ENCODE assay signal across 28 mouse cellular contexts in the genomic region with DNA sequence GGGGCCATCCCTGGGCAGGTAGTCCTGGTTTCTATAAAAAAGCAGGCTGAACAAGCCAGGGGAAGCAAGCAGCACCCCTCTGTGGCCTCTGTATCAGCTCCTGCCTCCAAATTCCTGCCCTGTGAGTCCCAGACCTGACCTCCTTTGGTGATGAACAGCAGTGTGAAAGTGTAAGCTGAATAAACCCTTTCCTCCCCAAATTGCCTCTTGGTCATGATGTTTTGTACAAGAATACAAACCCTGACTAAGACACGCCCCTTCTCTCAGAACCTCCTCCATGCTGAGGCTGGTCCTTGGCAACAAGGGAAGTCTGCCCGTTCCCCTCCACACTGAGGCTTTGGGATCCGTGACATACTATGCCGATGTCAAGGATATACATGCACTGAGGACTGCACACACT.
A peak's percentile ranks its signal among the peaks of the same experiment; 100 is the strongest.
DNase-seq lines count a peak whose midpoint lies in the region; ATAC-seq and TF ChIP-seq lines count a peak whose summit lies in the region.
"Had no signal": no experiment of that assay in that cellular context is flagged by ENCODE, and none has a peak within 500 bp of the region (broad histone marks: within the 10 kb centered on the region; RNA-seq: fewer than 3 reads in every experiment).

No protein-coding gene starts in this region.

- no peaks in the 10 kb centered on the region for H3K36me3 ChIP-seq in ES-Bruce4 (ENCODE audit: control insufficient read depth, insufficient read depth, low read length, poor library complexity, severe bottlenecking)
- no peaks in the 10 kb centered on the region for H3K36me3 ChIP-seq in ES-E14 (ENCODE audit: control insufficient read depth, insufficient read depth, low read length, poor library complexity, severe bottlenecking)
- H3K36me3 ChIP-seq in stomach, embryonic 16.5 days (ENCODE audit: control insufficient read depth, insufficient read depth, low read length): no peaks in the 10 kb centered on the region
- H3K36me3 ChIP-seq in midbrain, embryonic 15.5 days (replicated peaks): no peaks in the 10 kb centered on the region
- H3K36me3 ChIP-seq: embryonic facial prominence, embryonic 12.5 days; embryonic facial prominence, embryonic 15.5 days; G1E; heart, embryonic 13.5 days had no signal

- H3K27ac ChIP-seq in ES-Bruce4 (ENCODE audit: insufficient read depth, low read length) (peak overlapping the region; percentile 93), ES-E14 (ENCODE audit: insufficient read depth, low read depth, low read length, poor library complexity, severe bottlenecking) (peak overlapping the region; percentile 87)
- peak overlapping the region; percentile 59 for H3K27ac ChIP-seq in stomach, embryonic 16.5 days (ENCODE audit: low read length)
- H3K27ac ChIP-seq in midbrain, embryonic 15.5 days: no peak overlapping the region
- H3K27ac ChIP-seq: embryonic facial prominence, embryonic 12.5 days; embryonic facial prominence, embryonic 15.5 days; heart, embryonic 13.5 days; hindbrain, embryonic 14.5 days; hindbrain, postnatal 0 days had no signal

- peak; percentile 21; the same call in 1 of the 2 replicates for ATAC-seq in stomach, embryonic 16.5 days (ENCODE audit: insufficient read depth, low FRiP score)
- no peak for ATAC-seq in midbrain, embryonic 15.5 days (replicated peaks)
- ATAC-seq: forebrain, embryonic 14.5 days; forebrain, postnatal 0 days; hindbrain, postnatal 0 days; inflammation-experienced regulatory T-cells, adult 6 months; Patski had no signal

- TF ChIP-seq EP300 in ES-Bruce4 (IDR thresholded peaks at IDR 0.05; ENCODE audit: insufficient read depth, low read depth, low read length): no peak

- H3K4me3 ChIP-seq in ES-Bruce4 (ENCODE audit: low read depth, low read length): no peak overlapping the region
- no peak overlapping the region for H3K4me3 ChIP-seq in ES-E14 (ENCODE audit: insufficient read depth in 1 of 2, low read depth in 1 of 2, low read length in 2 of 2, poor library complexity in 1 of 2, severe bottlenecking in 1 of 2)
- no peak overlapping the region for H3K4me3 ChIP-seq in stomach, embryonic 16.5 days (replicated peaks; ENCODE audit: low read length)
- no peak overlapping the region for H3K4me3 ChIP-seq in midbrain, embryonic 15.5 days
- H3K4me3 ChIP-seq: embryonic facial prominence, embryonic 12.5 days; embryonic facial prominence, embryonic 15.5 days; heart, embryonic 13.5 days had no signal

- no peak for TF ChIP-seq POLR2A in ES-Bruce4 (IDR thresholded peaks at IDR 0.05; ENCODE audit: insufficient read depth, low read length)

- H3K9ac ChIP-seq in ES-Bruce4 (ENCODE audit: low read depth, poor library complexity, severe bottlenecking): no peak overlapping the region
- no peak overlapping the region for H3K9ac ChIP-seq in ES-E14 (ENCODE audit: insufficient read depth, low read depth, low read length, poor library complexity, severe bottlenecking)
- H3K9ac ChIP-seq in stomach, embryonic 16.5 days (ENCODE audit: low read length): no peak overlapping the region
- no peak overlapping the region for H3K9ac ChIP-seq in midbrain, embryonic 15.5 days
- H3K9ac ChIP-seq: embryonic facial prominence, embryonic 12.5 days; embryonic facial prominence, embryonic 15.5 days; forebrain, postnatal 0 days; heart, embryonic 13.5 days; hindbrain, embryonic 14.5 days had no signal

- 87% methylated on average over 4 of the region's 4 CpGs for WGBS in stomach, embryonic 16.5 days
- 87% methylated on average over 4 of the region's 4 CpGs for WGBS in midbrain, embryonic 15.5 days

- H3K4me1 ChIP-seq in ES-Bruce4 (ENCODE audit: control insufficient read depth, insufficient read depth, low read length) (peaks cover 6% of the 10 kb centered on the region), ES-E14 (ENCODE audit: control insufficient read depth in 2 of 2, insufficient read depth in 2 of 2, low read length in 2 of 2, poor library complexity in 1 of 2) (peaks cover 8 to 10% of the 10 kb centered on the region in 2 experiments; a peak in 3 of 4 replicates)
- no peaks in the 10 kb centered on the region for H3K4me1 ChIP-seq in stomach, embryonic 16.5 days (ENCODE audit: control insufficient read depth, insufficient read depth, low read length)
- no peaks in the 10 kb centered on the region for H3K4me1 ChIP-seq in midbrain, embryonic 15.5 days
- H3K4me1 ChIP-seq: embryonic facial prominence, embryonic 12.5 days; embryonic facial prominence, embryonic 15.5 days had no signal

- TF ChIP-seq CTCF in ES-Bruce4 (IDR thresholded peaks at IDR 0.05; ENCODE audit: low read depth, low read length): no peak

- in situ Hi-C loops in ES-E14 (cut with MboI; ENCODE audit: low sequenced_read_pairs in 2 of 2, unreplicated experiment in 2 of 2): no loop called here

- no peaks in the 10 kb centered on the region for H3K9me3 ChIP-seq in ES-Bruce4 (replicated peaks; ENCODE audit: control insufficient read depth, insufficient read depth, low read length, poor library complexity, severe bottlenecking)
- H3K9me3 ChIP-seq in ES-E14 (ENCODE audit: control insufficient read depth, insufficient read depth, low read depth, low read length): no peaks in the 10 kb centered on the region
- H3K9me3 ChIP-seq in stomach, embryonic 16.5 days (replicated peaks; ENCODE audit: control insufficient read depth, low read length): no peaks in the 10 kb centered on the region
- no peaks in the 10 kb centered on the region for H3K9me3 ChIP-seq in midbrain, embryonic 15.5 days
- H3K9me3 ChIP-seq: embryonic facial prominence, embryonic 12.5 days; embryonic facial prominence, embryonic 15.5 days; G1E had no signal

- no peak overlapping the region for H3K4me2 ChIP-seq in stomach, embryonic 16.5 days (ENCODE audit: low read depth, low read length)
- H3K4me2 ChIP-seq in midbrain, embryonic 15.5 days: no peak overlapping the region
- H3K4me2 ChIP-seq: embryonic facial prominence, embryonic 12.5 days; embryonic facial prominence, embryonic 15.5 days; heart, embryonic 13.5 days; hindbrain, embryonic 14.5 days had no signal

- H3K27me3 ChIP-seq in ES-Bruce4 (ENCODE audit: control insufficient read depth, insufficient read depth, low read length, poor library complexity, severe bottlenecking): no peaks in the 10 kb centered on the region
- no peaks in the 10 kb centered on the region for H3K27me3 ChIP-seq in stomach, embryonic 16.5 days (ENCODE audit: control insufficient read depth, insufficient read depth, low read length)
- H3K27me3 ChIP-seq in midbrain, embryonic 15.5 days (replicated peaks): no peaks in the 10 kb centered on the region
- H3K27me3 ChIP-seq: CH12.LX; embryonic facial prominence, embryonic 12.5 days; embryonic facial prominence, embryonic 15.5 days; heart, embryonic 13.5 days; Patski had no signal

- DNase-seq in ES-E14 (ENCODE audit: low read depth, low spot score): peak; percentile 34
- DNase-seq in ZHBTc4 (ENCODE audit: low read depth, low spot score): peak; percentile 76
- DNase-seq in layer of hippocampus, adult 11-12 months (ENCODE audit: low spot score): no peak
- no peak for DNase-seq in thymus, postnatal 14 days
- DNase-seq: adrenal gland, postnatal 10 days; adrenal gland, postnatal 36 days; B cell, adult 2 months; cerebellum, adult 18-20 months; cerebellum, adult 9-10 months; cerebellum, postnatal 25 days; forebrain, postnatal 0 days; gastrocnemius, postnatal 25 days; heart, adult 18-20 months; heart, postnatal 14 days; heart, postnatal 4 days had no signal

TF ChIP-seq in ES-E14, 5 proteins besides CTCF, POLR2A, EP300 and RAD21:
- TF ChIP-seq ZC3H11A (IDR thresholded peaks at IDR 0.05; ENCODE audit: borderline replicate concordance, low read depth, low read length) (no peak), ZNF384 (IDR thresholded peaks at IDR 0.05; ENCODE audit: low read depth, low read length) (no peak), CHD2 (IDR thresholded peaks at IDR 0.05; ENCODE audit: low read depth, low read length) (no peak), HCFC1 (IDR thresholded peaks at IDR 0.05; ENCODE audit: borderline replicate concordance, insufficient read depth, low read length) (no peak), MAFK (IDR thresholded peaks at IDR 0.05; ENCODE audit: insufficient read depth, low read depth, low read length) (no peak)

Comparison
In these comparisons a context has a peak if more than half of its experiments do, and no peak if none do; other contexts are left out.
1. DNase-seq: peak in ES-E14 (single experiment) and ZHBTc4 (single experiment); none in layer of hippocampus, adult 11-12 months (single experiment) and thymus, postnatal 14 days (single experiment).